Mouse (Mus musculus) heart, embryonic 14.5 days (tissue): ENCODE results near the gene Kmt5a. TPM values are rescaled to one million over a fixed set of nuclear protein-coding genes. Genes with fewer than 3 reads are reported as not detected.

Experiments
- ATAC-seq: fragments of 200-750 bp; cut with Nextera tagmentation; 2 replicates; pipeline ENCODE4 v1.8.0; 2017; ENCODE audit warnings: low read depth, moderate TSS enrichment; ENCODE audit not compliant: insufficient number of reproducible peaks, insufficient read depth, low FRiP score
- H3K27ac ChIP-seq, 2 experiments: fragments of 200-500 bp in 1 of 2; fragments of 300-500 bp in 1 of 2; sonication (generic) in 1 of 2; replicated peaks in 1 of 2; 2 replicates each; pipeline ENCODE4 v1.5.1; 2012 to 2014; ENCODE audit warnings: low read depth in 2 of 2, low read length in 2 of 2, control low read depth in 1 of 2, mild to moderate bottlenecking in 1 of 2, mixed read lengths in 1 of 2; ENCODE audit not compliant: control insufficient read depth in 1 of 2, insufficient read depth in 1 of 2
- H3K27me3 ChIP-seq: fragments of 300-500 bp; sonication (generic); 2 replicates; pipeline ENCODE4 v1.6.1; 2014; ENCODE audit warnings: mild to moderate bottlenecking, low read length, control low read depth; ENCODE audit not compliant: control insufficient read depth, insufficient read depth
- H3K36me3 ChIP-seq: fragments of 300-500 bp; sonication (generic); 2 replicates; pipeline ENCODE4 v1.6.1; 2014; ENCODE audit warnings: mild to moderate bottlenecking, control low read depth, low read length, mixed read lengths; ENCODE audit not compliant: control insufficient read depth, insufficient read depth
- H3K4me1 ChIP-seq, 2 experiments: fragments of 200-500 bp in 1 of 2; fragments of 300-500 bp in 1 of 2; sonication (generic) in 1 of 2; 2 replicates each; pipeline ENCODE4 v1.6.1; 2012 to 2014; ENCODE audit warnings: low read length in 2 of 2, control low read depth in 1 of 2, mixed read lengths in 1 of 2; ENCODE audit not compliant: control insufficient read depth in 2 of 2, insufficient read depth in 2 of 2
- H3K4me2 ChIP-seq: fragments of 300-500 bp; sonication (generic); 2 replicates; pipeline ENCODE4 v1.6.1; 2014; ENCODE audit warnings: mild to moderate bottlenecking, low read length
- H3K4me3 ChIP-seq, 2 experiments: fragments of 200-500 bp in 1 of 2; fragments of 300-500 bp in 1 of 2; sonication (generic) in 1 of 2; 2 replicates each; pipeline ENCODE4 v1.5.1; 2012 to 2014; ENCODE audit warnings: low read length in 2 of 2, mild to moderate bottlenecking in 2 of 2, control low read depth in 1 of 2, low read depth in 1 of 2, moderate library complexity in 1 of 2; ENCODE audit not compliant: control insufficient read depth in 1 of 2, insufficient read depth in 1 of 2
- H3K9ac ChIP-seq: fragments of 300-500 bp; sonication (generic); 2 replicates; pipeline ENCODE4 v1.6.1; 2014; ENCODE audit warnings: mild to moderate bottlenecking, low read length
- H3K9me3 ChIP-seq: fragments of 300-500 bp; sonication (generic); 2 replicates; pipeline ENCODE4 v1.6.1; 2016; ENCODE audit warnings: low read length, control low read depth; ENCODE audit not compliant: control insufficient read depth
- WGBS: fragments of 180-500 bp; shearing (Covaris S2); extraction: QIAGEN DNeasy Blood & Tissue Kit; methylation state at CpG from one replicate; pipeline ENCODE4 v1.1.7; 2014; 5-methylcytosine and 5-hydroxymethylcytosine counted together
- polyA plus RNA-seq: library from polyadenylated mRNA; unstranded; fragments of >200 nt; fragmentation: Nextera tagmentation; extraction: Ambion mirVana; gene quantifications from 2 replicates; pipeline ENCODE4 v1.2.1, GENCODE M21; 2014

Gene Kmt5a
- polyA plus RNA-seq, 1 experiment from 2014 or later: 86.6 TPM

DNA sequence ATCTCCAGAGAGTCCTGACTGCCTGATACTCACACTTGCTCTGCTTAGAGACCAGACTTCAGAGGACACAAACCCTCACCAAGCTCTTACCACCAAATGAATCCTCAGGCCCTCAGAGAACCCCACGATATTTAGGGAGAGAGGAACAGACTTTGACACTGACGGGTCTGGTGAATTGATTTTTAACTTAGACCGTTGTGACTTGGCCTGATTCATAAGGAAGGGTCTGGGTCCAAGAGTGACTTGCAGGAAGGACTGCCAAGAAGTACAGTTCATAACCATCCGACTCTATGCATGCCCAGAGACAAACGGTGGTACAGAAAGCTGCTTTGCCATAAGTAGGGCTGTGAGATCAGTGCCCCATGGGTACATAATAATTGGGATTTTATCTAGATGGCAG is 45.9 kb downstream of the Kmt5a start:
- H3K9me3 ChIP-seq: no peaks in the 10 kb centered on the region
- WGBS: 87% methylated on average over 5 of the region's 5 CpGs
- peaks cover 6 to 7% of the 10 kb centered on the region in 2 experiments; a peak in 3 of 4 replicates for H3K4me1 ChIP-seq
- H3K4me2 ChIP-seq: no peak overlapping the region
- no peak overlapping the region for H3K9ac ChIP-seq
- H3K36me3 ChIP-seq: peaks cover 27% of the 10 kb centered on the region
- no peaks in the 10 kb centered on the region for H3K27me3 ChIP-seq
- H3K4me3 ChIP-seq: no peak overlapping the region
- no peak overlapping the region for H3K27ac ChIP-seq
- no peak for ATAC-seq

DNA sequence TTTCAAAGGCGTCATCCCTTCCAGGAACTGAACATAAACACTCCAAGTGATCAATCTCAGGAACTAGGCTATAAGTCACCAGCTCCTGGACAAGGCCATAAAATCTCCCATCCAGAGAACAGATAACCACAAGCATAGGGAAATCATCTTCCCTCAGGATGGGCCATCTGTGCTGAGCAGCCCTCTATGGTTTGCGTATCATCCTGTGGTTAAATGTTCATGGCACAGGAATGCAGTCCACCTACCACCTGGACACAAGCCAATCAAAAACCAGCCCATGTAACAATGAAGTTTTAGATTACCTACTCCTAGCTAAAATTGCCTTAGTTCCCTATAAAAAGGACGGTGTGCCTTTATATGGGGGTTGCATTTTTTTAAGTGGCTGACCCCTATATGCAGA is 49.2 kb downstream of the Kmt5a start:
- WGBS: 94% methylated on average over 3 of the region's 3 CpGs
- no peak for ATAC-seq
- peaks cover 5 to 6% of the 10 kb centered on the region in 2 experiments; a peak in 3 of 4 replicates for H3K4me1 ChIP-seq
- H3K9ac ChIP-seq: no peak overlapping the region
- no peak overlapping the region for H3K4me2 ChIP-seq
- H3K4me3 ChIP-seq: no peak overlapping the region
- peaks cover 59% of the 10 kb centered on the region for H3K36me3 ChIP-seq
- H3K9me3 ChIP-seq: no peaks in the 10 kb centered on the region
- H3K27ac ChIP-seq: no peak overlapping the region
- no peaks in the 10 kb centered on the region for H3K27me3 ChIP-seq

DNA sequence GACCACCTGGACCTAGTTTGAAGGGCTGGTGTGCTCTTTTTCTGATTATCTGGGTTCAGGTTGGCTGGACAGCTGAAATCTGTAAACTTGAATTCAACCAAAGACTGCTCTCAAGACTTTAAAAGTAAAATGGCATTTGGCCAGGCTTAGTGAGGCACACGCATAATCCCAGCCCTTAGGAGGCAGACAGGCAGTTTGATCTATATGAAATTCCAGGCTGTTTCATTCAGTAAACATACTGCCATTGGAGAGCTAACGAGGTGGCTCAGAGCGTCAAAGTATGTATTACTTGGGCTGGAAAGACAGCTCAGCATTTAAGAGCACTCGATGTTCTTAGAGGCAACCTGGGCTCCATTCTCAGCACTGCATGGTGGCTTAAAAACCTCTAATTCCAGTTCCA is 52.0 kb downstream of the Kmt5a start:
- no peaks in the 10 kb centered on the region for H3K9me3 ChIP-seq
- H3K4me3 ChIP-seq: no peak overlapping the region
- H3K27me3 ChIP-seq: no peaks in the 10 kb centered on the region
- no peak overlapping the region for H3K27ac ChIP-seq
- H3K9ac ChIP-seq: no peak overlapping the region
- no peak for ATAC-seq
- WGBS: 88% methylated on average over 4 of the region's 4 CpGs
- H3K36me3 ChIP-seq: peaks cover 79% of the 10 kb centered on the region
- no peaks in the 10 kb centered on the region for H3K4me1 ChIP-seq
- no peak overlapping the region for H3K4me2 ChIP-seq

DNA sequence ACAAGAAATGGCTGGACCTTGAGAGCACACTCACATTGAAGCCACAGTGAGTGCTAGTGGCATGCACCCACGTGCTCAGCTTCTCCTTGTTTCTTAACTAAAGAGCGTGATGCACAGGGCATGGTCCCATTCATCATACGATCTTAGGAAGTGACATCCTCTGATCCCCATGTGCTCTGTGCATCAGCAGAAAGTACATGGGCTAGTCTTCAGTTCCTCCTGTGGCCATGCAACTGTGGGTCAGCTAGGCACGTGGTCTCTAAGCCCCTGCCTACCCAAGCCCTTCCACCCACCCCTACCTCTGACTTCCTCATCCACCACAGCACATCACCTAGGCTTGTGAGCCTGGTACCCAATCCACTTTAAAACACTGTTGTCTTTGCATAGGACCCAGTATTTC is 52.9 kb downstream of the Kmt5a start:
- Histone ChIP-seq H3K4me1 (no peaks in the 10 kb centered on the region), H3K27me3 (no peaks in the 10 kb centered on the region), H3K4me2 (no peak overlapping the region), H3K4me3 (no peak overlapping the region), H3K9ac (no peak overlapping the region), H3K9me3 (no peaks in the 10 kb centered on the region), H3K27ac (no peak overlapping the region), H3K36me3 (peaks cover 79% of the 10 kb centered on the region)
- no peak for ATAC-seq
- 89% methylated on average over 4 of the region's 4 CpGs for WGBS

DNA sequence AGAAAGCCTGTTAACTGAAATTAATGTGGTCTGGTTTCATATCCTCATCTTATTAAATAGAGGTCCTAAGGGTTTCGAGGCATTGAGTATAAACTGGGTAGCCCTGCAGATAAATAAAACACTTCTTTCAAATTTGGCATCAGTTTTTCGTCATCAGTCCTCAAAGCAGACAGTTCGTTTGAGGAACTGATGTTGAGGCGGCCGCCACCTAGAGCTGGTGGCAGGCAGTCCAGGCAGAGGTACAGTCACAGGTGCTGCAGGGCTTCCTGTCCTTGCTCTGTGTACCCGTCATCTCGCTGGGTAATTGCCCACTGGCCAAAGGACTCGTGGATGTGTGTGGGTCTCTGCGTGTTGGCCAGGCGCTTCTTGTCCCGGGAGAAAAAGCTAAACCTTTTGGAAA is 53.7 kb downstream of the Kmt5a start:
- Histone ChIP-seq H3K9ac (no peak overlapping the region), H3K9me3 (no peaks in the 10 kb centered on the region), H3K4me3 (no peak overlapping the region), H3K27me3 (no peaks in the 10 kb centered on the region), H3K27ac (no peak overlapping the region), H3K36me3 (peaks cover 81% of the 10 kb centered on the region), H3K4me2 (no peak overlapping the region), H3K4me1 (peaks cover 6% of the 10 kb centered on the region in 2 experiments)
- 79% methylated on average over 11 of the region's 11 CpGs for WGBS
- no peak for ATAC-seq

DNA sequence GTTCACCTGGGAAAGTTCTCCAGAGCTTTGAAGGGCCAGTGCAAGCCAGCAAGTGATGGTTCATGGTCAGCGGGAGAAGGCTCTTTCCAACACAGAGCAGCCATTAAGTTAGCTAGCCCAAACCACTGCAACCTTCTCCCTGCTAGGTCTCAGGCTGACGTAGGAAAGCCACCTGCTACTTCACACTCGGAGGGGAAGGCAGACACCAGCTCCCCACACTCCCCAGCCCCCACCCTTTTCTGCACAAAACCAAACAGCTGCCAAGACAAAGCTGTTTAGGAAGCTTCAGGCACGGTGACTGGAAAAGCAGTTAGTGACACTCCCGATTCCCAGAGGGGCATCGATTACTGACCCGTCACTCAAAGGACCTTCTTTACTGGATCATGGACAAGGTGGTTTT is 55.8 kb downstream of the Kmt5a start:
- Histone ChIP-seq H3K36me3 (peaks cover 75% of the 10 kb centered on the region), H3K4me1 (peaks cover 11 to 16% of the 10 kb centered on the region in 2 experiments), H3K27ac (no peak overlapping the region), H3K4me2 (no peak overlapping the region), H3K27me3 (no peaks in the 10 kb centered on the region), H3K4me3 (no peak overlapping the region), H3K9ac (no peak overlapping the region), H3K9me3 (no peaks in the 10 kb centered on the region)
- 77% methylated on average over 7 of the region's 7 CpGs for WGBS
- ATAC-seq: no peak

DNA sequence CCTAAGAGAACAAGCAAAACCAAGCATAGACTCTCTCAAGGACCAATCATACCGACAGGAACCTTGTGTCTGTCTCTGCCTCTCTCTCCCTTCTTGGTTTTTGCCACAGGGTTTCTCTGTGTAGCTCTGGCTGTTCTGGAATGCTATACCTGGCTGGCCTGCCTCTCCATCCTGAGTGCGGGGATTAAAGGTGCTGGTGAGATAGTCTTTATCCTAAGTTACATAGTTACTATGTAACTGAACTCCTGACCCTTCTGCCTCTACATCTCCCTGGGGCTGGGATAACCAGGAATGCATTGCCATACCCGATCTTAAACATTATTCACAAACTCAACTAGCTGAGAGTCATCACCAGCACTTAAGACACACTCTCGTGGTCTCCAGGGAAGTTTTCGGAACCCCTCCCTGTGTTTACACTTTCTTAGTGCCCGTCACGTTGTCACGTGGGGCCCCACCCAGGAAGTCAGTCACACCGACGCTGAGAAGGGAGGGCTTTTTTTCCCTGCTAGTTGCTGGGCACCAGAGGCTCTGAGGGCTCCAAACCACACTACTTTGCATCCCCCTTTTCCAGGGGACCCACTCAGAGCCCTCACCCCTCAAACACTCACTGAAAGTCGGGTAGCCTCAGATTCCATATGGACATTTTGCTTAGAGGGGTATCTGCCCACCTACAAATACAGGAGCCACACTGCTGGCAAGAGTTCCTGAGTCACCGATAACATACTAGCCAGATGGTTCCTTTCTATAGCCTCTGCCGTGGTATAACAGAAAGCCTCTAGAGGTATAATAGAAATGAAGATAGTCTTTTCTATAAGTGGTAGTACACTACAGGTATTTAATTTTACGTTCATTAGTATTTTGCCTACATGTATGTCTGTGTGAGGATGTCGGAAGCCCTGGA is 57.1 kb downstream of the Kmt5a start:
- peaks cover 76% of the 10 kb centered on the region for H3K36me3 ChIP-seq
- WGBS: 69% methylated on average over 15 of the region's 15 CpGs

More for the DNA sequence above, 57.1 kb downstream of the Kmt5a start:
- H3K27ac ChIP-seq: no peak overlapping the region
- H3K4me3 ChIP-seq: no peak overlapping the region
- no peak overlapping the region for H3K4me2 ChIP-seq
- peaks cover 11 to 16% of the 10 kb centered on the region in 2 experiments for H3K4me1 ChIP-seq
- H3K27me3 ChIP-seq: no peaks in the 10 kb centered on the region
- no peak overlapping the region for H3K9ac ChIP-seq
- no peak for ATAC-seq
- H3K9me3 ChIP-seq: no peaks in the 10 kb centered on the region
